Mouse (Mus musculus) erythroid progenitor cell, adult 5-6 weeks (primary cell): ENCODE results near the gene Bloc1s4. TPM values are rescaled to one million over a fixed set of nuclear protein-coding genes. Genes with fewer than 3 reads are reported as not detected.

Experiments
- ATAC-seq: replicated peaks from 2 replicates; pipeline ENCODE4 v1.8.0; 2016; ENCODE audit warnings: moderate number of reproducible peaks, mild to moderate bottlenecking, moderate TSS enrichment, inconsistent platforms; ENCODE audit not compliant: poor library complexity, low FRiP score, severe bottlenecking
- total RNA-seq, 2 experiments: library from RNA; stranded (forward) in 1 of 2; stranded (reverse) in 1 of 2; fragments of 150-400 nt in 1 of 2; fragments of 186-747, 209-891 nt in 1 of 2; gene quantifications; 2 replicates each; pipeline versions ENCODE4 v1.2.3 to v1.2.4; 2015 to 2017; ENCODE audit warnings: low replicate concordance in 2 of 2

The Bloc1s4 gene
- 5.0 and 10.5 TPM in 2 replicates for total RNA-seq (2015; ENCODE audit: low replicate concordance)
- total RNA-seq (2017; ENCODE audit: low replicate concordance), result 7.9 and 13.1 TPM in 2 replicates

GRCm38 (mm10) chr5:36748536-36749061 is at the start of gene Bloc1s4:
Gene Bloc1s4 (minus strand): TSS chr5:36748650.
- ATAC-seq, result peak; percentile 88

GRCm38 (mm10) chr5:36797291-36797690 is 48.8 kb upstream of the Bloc1s4 start:
- no peak for ATAC-seq

GRCm38 (mm10) chr5:36796296-36797014 is 48.0 kb upstream of the Bloc1s4 start, which contains the start of gene Mrfap1:
Gene Mrfap1 (minus strand): TSS chr5:36796772.
- peak; percentile 79 for ATAC-seq

DNA sequence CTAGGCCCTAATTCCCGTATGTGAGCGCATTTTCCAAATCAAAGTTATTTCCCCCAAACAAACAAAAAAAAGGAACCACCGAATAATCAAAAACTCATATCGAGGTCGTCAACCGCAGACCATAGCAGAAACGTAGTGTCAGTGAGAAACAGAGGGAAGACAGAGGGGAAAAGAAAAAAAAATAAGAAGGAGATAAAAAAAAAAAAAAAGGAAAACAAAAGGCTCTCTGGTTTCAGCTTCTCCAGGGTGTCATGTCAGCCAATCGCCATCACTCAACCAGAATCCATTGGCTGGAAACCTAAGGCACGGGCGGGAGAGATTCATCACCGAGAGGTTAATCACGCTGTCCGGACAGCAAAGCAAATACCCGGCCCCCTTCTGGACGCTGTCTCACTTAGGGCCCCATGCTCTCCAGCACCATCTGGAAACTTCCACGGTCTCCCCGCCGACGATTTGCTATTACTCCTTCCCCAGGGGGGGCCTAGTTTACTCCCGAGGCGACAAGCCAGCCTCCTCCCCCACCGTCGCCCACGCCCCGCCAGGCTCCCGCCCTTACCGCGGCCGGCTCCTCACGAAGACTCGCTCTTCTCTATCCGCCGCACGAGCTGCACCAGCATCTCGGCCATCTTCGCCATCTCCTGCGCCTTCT is 47.3 kb upstream of the Bloc1s4 start:
- ATAC-seq, result peak; percentile 70

GRCm38 (mm10) chr5:36791861-36792260 is 43.4 kb upstream of the Bloc1s4 start:
- ATAC-seq, result no peak

- 0 out of 2 replicates have a peak, but pooled peaks have one; percentile 14 for ATAC-seq
Measured at GRCm38 (mm10) chr5:36786052-36786451, 37.6 kb upstream of the Bloc1s4 start.

DNA sequence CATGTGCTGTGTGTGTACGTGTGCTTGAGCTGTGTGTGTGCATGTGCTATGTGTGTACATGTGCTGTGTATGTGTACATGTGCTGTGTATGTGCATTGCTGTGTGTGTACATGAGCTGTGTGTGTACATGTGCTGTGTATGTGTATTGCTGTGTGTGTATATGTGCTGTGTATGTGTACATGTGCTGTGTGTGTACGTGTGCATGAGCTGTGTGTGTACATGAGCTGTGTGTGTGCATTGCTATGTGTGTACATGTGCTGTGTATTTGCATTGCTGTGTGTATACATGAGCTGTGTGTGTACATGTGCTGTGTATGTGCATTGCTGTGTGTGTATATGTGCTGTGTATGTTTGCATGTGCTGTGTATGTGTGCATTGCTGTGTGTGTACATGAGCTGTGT is 31.1 kb upstream of the Bloc1s4 start:
- no peak for ATAC-seq

- no peak for ATAC-seq
Measured at GRCm38 (mm10) chr5:36778901-36779300, 30.5 kb upstream of the Bloc1s4 start.

- no peak for ATAC-seq
Measured at GRCm38 (mm10) chr5:36777186-36777585, 28.7 kb upstream of the Bloc1s4 start.

- ATAC-seq, result no peak
Measured at GRCm38 (mm10) chr5:36776021-36776575, 27.6 kb upstream of the Bloc1s4 start.

- ATAC-seq, result no peak
Measured at GRCm38 (mm10) chr5:36775317-36775716, 26.9 kb upstream of the Bloc1s4 start.

- no peak for ATAC-seq
Measured at GRCm38 (mm10) chr5:36772586-36772985, 24.1 kb upstream of the Bloc1s4 start.

DNA sequence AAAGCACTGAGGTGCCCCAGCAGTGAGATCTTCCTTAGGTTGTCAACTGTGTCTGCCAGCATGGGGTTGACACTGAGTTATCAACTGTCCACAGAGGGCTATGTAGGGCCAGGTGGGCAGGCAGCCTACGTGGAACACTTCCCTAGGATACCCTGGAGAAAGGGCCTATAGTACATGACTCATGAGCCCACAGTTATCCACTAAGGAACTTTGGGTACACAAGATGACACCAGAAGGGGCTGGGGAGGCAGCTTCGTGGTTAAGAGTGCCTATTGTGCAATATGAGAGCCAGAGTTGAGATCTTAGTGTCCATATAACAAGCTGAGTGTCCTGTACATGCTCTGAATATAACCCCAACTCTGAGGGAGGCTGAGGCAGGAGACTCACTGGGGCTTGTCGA is 21.2 kb upstream of the Bloc1s4 start:
- ATAC-seq, result no peak

- ATAC-seq, result no peak
Measured at GRCm38 (mm10) chr5:36766958-36767703, 18.7 kb upstream of the Bloc1s4 start.

DNA sequence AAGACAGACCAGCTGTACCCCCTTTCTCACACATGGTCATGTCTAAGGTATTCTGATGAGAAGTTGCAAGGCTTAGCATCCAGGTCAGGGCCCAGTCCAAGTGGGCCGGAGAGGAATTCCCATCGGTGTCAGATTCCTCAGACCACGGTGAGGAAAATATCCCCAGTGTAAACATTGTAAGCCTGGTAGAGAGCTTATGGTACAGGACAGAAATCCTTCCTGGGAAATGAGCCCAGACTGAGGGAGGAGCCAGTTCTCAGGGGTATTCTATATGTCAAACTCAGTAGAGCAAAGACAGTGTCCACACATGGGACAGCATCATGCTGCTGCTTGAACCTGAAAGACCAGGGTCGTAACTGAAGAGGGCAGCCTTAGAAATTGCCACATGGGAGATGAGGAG is 11.4 kb upstream of the Bloc1s4 start:
- no peak for ATAC-seq

DNA sequence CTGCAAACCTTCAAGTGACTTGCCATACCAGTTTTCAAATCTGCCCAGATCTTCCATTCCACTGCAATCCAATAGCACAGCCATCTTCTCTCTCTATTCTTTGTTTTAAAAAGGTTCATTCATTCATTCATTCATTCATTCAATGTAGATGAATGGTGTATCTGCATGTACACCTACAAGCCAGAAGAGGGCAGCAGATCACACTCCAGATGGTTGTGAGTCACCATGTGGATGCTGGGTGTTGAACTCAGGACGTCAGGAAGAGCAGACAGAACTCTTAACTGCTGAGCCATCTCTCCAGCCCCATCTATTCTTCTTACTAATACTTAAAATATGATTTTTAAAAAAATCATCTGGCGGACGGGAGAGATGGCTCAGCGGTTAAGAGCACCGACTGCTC is 8.6 kb upstream of the Bloc1s4 start:
- ATAC-seq, result peak; percentile 62; the same call in 1 of the 2 replicates

DNA sequence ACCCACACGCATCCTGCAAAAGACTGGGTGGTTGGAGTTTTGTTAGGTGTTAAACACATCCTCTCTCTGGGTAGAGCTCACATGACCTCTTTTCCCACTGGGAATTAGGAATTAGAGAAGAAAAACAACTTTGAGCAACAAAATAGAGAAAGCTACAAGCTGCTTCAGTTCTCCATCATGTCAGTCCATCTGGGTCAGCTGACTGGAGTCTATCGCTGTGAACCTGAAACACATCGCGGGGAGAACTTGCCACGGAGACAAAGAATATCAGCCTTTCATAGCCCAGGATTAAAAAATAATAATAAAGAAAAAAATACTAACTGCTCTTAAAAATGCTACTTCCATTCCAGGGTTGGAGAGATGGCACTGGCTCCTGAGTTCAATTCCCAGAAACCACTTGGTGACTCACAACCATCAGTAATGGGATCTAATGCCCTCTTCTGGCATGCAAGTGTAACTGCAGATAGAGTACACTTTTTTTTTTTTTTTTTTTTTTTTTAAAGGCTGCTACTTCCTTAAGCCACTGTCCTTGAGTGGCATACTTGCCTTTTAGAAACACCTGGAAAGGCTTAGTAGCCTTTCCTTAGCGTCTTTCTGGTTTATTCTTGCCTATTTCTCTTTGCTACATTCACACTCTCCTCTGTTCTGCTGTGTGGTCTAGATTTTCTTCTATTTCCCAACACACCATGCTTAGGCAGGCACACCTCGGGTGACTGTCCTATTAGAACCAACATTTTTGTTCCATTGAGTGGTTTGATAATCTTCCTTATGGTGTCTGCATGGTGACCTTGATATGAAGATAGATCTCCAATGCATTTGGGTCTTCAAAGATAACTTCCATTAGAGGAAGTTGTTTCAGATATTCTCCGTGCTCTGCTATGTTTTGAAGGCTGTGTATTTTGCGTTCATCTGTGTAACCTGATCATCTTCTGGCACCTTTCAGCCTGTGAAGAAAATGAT is 1.9 kb upstream of the Bloc1s4 start:
- 0 out of 2 replicates have a peak, but pooled peaks have one; percentile 22 for ATAC-seq

DNA sequence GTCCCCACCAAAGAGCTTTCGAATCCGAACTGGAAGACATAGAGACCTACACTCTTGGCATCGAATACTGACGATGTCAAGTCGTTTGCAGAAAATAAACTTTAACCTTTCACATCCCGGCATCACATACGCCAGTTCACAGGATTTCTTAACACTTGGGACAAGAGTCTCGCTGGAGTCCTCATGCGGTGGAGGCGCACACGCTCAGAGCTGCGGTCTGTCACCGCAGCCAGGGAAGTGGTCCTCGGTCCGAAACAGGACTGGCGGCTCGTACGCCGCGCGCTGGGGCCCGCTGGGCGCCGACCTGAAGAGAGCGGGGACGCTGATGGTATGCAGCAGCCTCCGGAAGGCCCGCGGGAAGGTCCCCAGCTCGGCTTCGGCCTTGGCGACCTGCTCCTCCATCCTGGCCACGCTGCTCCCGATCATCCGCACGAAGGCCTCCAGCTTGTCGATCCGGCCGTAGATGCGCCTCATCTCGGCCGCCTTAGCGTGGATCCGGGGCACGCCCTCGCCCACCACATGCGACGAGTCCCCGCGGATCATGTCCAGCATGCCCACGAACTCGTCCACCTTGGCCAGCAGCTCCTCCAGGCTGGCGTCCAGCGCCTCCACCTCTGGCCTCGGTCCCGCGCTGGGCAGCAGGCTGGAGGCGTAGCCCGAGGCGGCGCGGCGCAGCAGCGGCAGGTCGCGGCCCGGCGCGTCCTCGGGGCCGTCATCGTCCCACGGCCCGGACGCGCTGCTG is 485 bp downstream of the Bloc1s4 start:
- peak; percentile 46 for ATAC-seq
